Mouse (Mus musculus): ENCODE measurements at regions not wholly inside any gene's neighbourhood (a gene's known extent, or its start where the extent isn't known, plus 50 kb on each side); places are given as distances from the start of the nearest gene placed in this dataset.

DNA sequence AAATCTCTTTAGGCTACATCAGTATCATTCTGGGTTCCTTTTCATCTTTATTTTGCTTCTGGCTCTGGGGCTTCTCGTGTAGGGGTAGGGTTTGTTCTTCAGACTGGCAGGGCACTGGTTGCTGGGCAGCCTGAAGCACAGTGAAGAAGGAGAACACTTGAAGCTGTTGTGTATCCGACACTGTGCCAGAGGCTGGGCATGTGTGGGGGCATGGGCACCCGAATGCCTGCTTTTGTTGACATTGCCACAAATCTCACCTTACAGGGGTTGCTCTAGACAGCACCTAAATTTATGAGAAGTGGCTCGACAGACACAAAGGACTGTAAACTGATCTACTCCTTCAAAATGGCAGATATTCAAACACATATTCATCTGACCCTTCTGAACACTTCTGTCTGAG lies 376.0 kb downstream of the Cd109 start:
- Histone ChIP-seq H3K27me3 (ENCODE audit: control insufficient read depth, insufficient read depth, low read length) (no peaks in the 10 kb centered on the region), H3K9ac (replicated peaks) (no peak overlapping the region), H3K4me2 (ENCODE audit: low read depth) (no peak overlapping the region), H3K36me3 (replicated peaks; ENCODE audit: control insufficient read depth, insufficient read depth, low read depth) (no peaks in the 10 kb centered on the region), H3K9me3 (ENCODE audit: control insufficient read depth, low read length) (no peaks in the 10 kb centered on the region), H3K27ac (no peak overlapping the region), H3K4me1 (replicated peaks; ENCODE audit: control insufficient read depth in 2 of 2, insufficient read depth in 2 of 2, low read length in 1 of 2) (no peaks in the 10 kb centered on the region), H3K4me3 (ENCODE audit: insufficient read depth in 1 of 2, low read depth in 2 of 2, low read length in 2 of 2) (no peak overlapping the region)
- WGBS (ENCODE audit: insufficient replicate concordance), result 44% methylated on average over 4 of the region's 4 CpGs
- no peak for DNase-seq (ENCODE audit: low read depth in 3 of 3, low spot score in 3 of 3)
- no peak for TF ChIP-seq CTCF (IDR thresholded peaks at IDR 0.05; ENCODE audit: low read depth)
- no peak for TF ChIP-seq EP300 (IDR thresholded peaks at IDR 0.05; ENCODE audit: low read depth)
- ATAC-seq (ENCODE audit: insufficient read depth), result no peak

DNA sequence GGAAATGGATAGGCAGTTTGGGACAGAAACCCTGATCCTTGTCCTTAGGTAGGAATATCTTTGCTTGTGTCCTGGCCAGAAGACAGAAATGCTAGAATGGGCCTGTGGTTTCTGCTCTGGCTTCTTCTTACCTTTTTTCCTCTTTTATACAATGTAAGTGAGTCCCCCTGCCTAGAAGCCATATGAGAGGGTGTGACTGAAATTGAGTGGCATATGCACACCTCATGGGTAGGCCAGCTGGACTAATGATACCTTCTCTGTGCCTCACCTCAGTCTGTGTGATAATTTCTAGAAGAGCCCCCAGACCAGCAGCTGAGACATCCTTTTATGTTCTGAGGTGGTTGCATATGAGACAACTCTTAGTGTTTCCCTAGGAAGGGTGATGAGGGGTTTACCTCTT lies 385.7 kb downstream of the Cd109 start:
- DNase-seq (ENCODE audit: low read depth in 3 of 3, low spot score in 3 of 3), result no peak
- no peaks in the 10 kb centered on the region for H3K27me3 ChIP-seq (ENCODE audit: control insufficient read depth, insufficient read depth, low read length)
- no peaks in the 10 kb centered on the region for H3K36me3 ChIP-seq (replicated peaks; ENCODE audit: control insufficient read depth, insufficient read depth, low read depth)
- no peak for ATAC-seq (ENCODE audit: insufficient read depth)
- TF ChIP-seq CTCF (IDR thresholded peaks at IDR 0.05; ENCODE audit: low read depth) (no peak), EP300 (IDR thresholded peaks at IDR 0.05; ENCODE audit: low read depth) (no peak)
- H3K4me3 ChIP-seq (ENCODE audit: insufficient read depth in 1 of 2, low read depth in 2 of 2, low read length in 2 of 2), result no peak overlapping the region
- H3K27ac ChIP-seq, result no peak overlapping the region
- no peak overlapping the region for H3K9ac ChIP-seq (replicated peaks)
- no peaks in the 10 kb centered on the region for H3K4me1 ChIP-seq (replicated peaks; ENCODE audit: control insufficient read depth in 2 of 2, insufficient read depth in 2 of 2, low read length in 1 of 2)
- H3K4me2 ChIP-seq (ENCODE audit: low read depth), result no peak overlapping the region
- H3K9me3 ChIP-seq (ENCODE audit: control insufficient read depth, low read length), result no peaks in the 10 kb centered on the region

DNA sequence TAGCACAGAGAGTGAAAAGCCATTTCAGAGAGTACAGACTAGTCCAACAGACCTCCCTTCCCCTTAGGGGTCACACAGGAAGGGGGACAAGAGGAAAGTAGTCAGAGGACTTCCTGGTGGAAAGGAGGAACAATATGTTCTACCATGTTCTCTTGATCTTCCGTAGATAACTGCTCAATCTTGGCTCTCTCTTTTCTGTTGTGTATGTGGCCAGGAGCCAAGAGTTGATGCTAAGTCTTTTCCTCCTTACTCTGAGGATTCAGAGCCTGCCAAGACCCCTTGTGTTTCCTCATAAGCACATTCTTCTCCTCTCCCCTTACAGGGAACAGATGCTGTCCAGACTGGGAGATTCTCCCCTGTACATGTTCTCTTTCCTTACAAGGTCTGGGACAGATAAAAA lies 386.6 kb downstream of the Cd109 start:
- Histone ChIP-seq H3K27ac (no peak overlapping the region), H3K36me3 (replicated peaks; ENCODE audit: control insufficient read depth, insufficient read depth, low read depth) (no peaks in the 10 kb centered on the region), H3K4me2 (ENCODE audit: low read depth) (no peak overlapping the region), H3K9ac (replicated peaks) (no peak overlapping the region), H3K27me3 (ENCODE audit: control insufficient read depth, insufficient read depth, low read length) (no peaks in the 10 kb centered on the region), H3K9me3 (ENCODE audit: control insufficient read depth, low read length) (no peaks in the 10 kb centered on the region), H3K4me1 (replicated peaks; ENCODE audit: control insufficient read depth in 2 of 2, insufficient read depth in 2 of 2, low read length in 1 of 2) (no peaks in the 10 kb centered on the region), H3K4me3 (ENCODE audit: insufficient read depth in 1 of 2, low read depth in 2 of 2, low read length in 2 of 2) (no peak overlapping the region)
- no peak for TF ChIP-seq CTCF (IDR thresholded peaks at IDR 0.05; ENCODE audit: low read depth)
- TF ChIP-seq EP300 (IDR thresholded peaks at IDR 0.05; ENCODE audit: low read depth), result no peak
- DNase-seq (ENCODE audit: low read depth in 3 of 3, low spot score in 3 of 3) (no peak), ATAC-seq (ENCODE audit: insufficient read depth) (no peak)
- 42% methylated on average over 1 of the region's 1 CpGs for whole genome bisulfite sequencing (ENCODE audit: insufficient replicate concordance)

DNA sequence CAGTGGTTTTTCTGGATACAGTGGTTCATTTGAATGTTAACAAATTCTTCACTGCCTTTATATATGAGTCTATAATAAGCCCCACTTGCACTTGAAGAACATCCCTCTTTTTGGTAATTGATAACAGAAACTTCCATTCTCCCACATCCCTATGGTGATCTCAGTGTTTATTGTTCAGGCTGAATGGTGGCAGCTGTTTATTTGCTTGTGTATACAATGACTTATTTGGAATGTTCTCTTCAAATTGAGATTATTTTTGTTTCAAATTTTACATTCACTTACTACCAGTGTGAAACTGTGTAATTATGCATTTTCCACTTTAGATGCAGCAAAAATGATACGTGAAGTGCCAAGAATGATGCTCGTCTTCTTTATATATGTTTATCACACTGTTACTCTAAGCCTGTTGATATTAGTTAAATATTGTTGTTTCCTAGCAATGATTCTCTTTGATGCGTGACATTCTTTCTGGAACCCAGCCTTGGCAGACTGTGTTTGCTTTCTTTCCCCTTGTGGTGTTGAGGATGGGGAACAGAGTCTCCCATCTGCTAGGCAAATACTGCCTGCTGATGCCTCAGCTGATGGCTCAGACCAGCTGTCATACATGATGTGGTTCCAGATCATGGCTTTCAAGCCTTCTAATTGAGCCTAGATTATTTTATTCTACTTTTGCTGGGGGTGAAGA lies 389.1 kb downstream of the Cd109 start:
- Histone ChIP-seq H3K4me3 (ENCODE audit: insufficient read depth in 1 of 2, low read depth in 2 of 2, low read length in 2 of 2) (no peak overlapping the region), H3K9me3 (ENCODE audit: control insufficient read depth, low read length) (no peaks in the 10 kb centered on the region), H3K4me1 (replicated peaks; ENCODE audit: control insufficient read depth in 2 of 2, insufficient read depth in 2 of 2, low read length in 1 of 2) (no peaks in the 10 kb centered on the region), H3K4me2 (ENCODE audit: low read depth) (no peak overlapping the region), H3K27ac (no peak overlapping the region), H3K27me3 (ENCODE audit: control insufficient read depth, insufficient read depth, low read length) (no peaks in the 10 kb centered on the region), H3K36me3 (replicated peaks; ENCODE audit: control insufficient read depth, insufficient read depth, low read depth) (no peaks in the 10 kb centered on the region), H3K9ac (replicated peaks) (no peak overlapping the region)
- ATAC-seq (ENCODE audit: insufficient read depth), result no peak
- 61% methylated on average over 3 of the region's 3 CpGs for WGBS (ENCODE audit: insufficient replicate concordance)
- no peak for DNase-seq (ENCODE audit: low read depth in 3 of 3, low spot score in 3 of 3)
- TF ChIP-seq EP300 (IDR thresholded peaks at IDR 0.05; ENCODE audit: low read depth), result no peak
- no peak for TF ChIP-seq CTCF (IDR thresholded peaks at IDR 0.05; ENCODE audit: low read depth)

DNA sequence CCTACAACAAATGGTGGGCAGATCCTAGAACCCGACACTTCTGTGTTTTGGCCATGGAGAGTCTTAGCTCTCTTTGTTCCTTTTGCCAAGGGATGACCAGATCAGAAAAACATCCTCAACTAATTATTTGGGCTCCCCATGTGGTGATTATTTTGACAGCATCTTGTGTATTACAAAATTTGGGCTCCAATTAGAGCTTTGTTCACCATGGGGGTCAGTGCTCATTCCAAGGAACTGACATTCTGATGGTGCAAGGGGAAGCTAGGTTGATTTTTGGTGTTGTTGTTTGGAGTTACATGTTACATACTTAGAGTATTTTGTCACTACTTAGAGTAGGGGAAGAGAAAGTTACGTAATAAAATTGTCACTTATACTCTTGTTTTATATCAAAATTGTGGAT lies 406.9 kb downstream of the Cd109 start:
- Histone ChIP-seq H3K9ac (replicated peaks) (no peak overlapping the region), H3K27me3 (ENCODE audit: control insufficient read depth, insufficient read depth, low read length) (no peaks in the 10 kb centered on the region), H3K4me2 (ENCODE audit: low read depth) (no peak overlapping the region), H3K27ac (no peak overlapping the region), H3K4me3 (ENCODE audit: insufficient read depth in 1 of 2, low read depth in 2 of 2, low read length in 2 of 2) (no peak overlapping the region), H3K9me3 (ENCODE audit: control insufficient read depth, low read length) (no peaks in the 10 kb centered on the region), H3K4me1 (replicated peaks; ENCODE audit: control insufficient read depth in 2 of 2, insufficient read depth in 2 of 2, low read length in 1 of 2) (no peaks in the 10 kb centered on the region), H3K36me3 (replicated peaks; ENCODE audit: control insufficient read depth, insufficient read depth, low read depth) (no peaks in the 10 kb centered on the region)
- TF ChIP-seq CTCF (IDR thresholded peaks at IDR 0.05; ENCODE audit: low read depth), result no peak
- no peak for TF ChIP-seq EP300 (IDR thresholded peaks at IDR 0.05; ENCODE audit: low read depth)
- WGBS (ENCODE audit: insufficient replicate concordance), result 56% methylated on average over 2 of the region's 2 CpGs
- DNase-seq (ENCODE audit: low read depth in 3 of 3, low spot score in 3 of 3) (no peak), ATAC-seq (ENCODE audit: insufficient read depth) (no peak)
